Mouse (Mus musculus) activated CD4-positive, CD25-positive, alpha-beta regulatory T cell (primary cell): ENCODE measurements around the gene Dcaf4. TPM values are rescaled to one million over a fixed set of nuclear protein-coding genes. Genes with fewer than 3 reads are reported as not detected.

Experiments
- polyA plus RNA-seq, 2 experiments: library from polyadenylated mRNA; unstranded; fragments of 100-300 nt; shearing (Covaris generic); gene quantifications; one replicate each; pipeline ENCODE4 v1.2.1; 2017

The Dcaf4 gene
- polyA plus RNA-seq: 10 to 100 TPM; 19.0 to 19.9 TPM

DNA sequence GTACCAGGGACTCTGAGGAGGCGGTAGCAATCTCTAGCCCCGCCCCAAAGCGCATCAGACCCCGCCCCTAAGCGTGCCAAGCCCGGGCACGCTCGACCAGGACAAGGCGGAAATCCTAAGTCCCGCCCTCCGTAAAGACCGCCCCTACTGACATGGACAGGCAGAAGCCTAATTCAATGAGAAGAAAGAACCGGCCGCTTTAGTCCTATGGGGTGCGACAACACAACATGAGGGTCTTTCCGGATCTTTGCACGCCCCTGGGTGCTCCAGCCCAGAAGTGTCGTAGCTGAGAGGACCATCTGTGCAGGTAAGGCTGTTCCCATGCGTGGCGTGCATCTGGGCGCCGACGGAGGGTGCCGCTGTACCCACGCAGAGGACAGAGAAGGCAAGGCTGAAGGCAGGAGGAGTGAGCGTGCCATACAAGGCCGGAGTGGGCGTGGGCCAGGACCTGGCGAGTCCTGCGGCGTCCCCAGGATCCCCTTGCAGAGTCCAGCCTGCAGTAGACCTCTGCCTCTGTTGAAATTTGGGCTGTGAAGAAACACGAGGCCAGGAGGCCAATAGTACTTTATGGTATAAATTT is at the start of gene Dcaf4:
Gene Dcaf4 (plus strand): TSS at position 156 of the 580 bp plus-strand sequence.

DNA sequence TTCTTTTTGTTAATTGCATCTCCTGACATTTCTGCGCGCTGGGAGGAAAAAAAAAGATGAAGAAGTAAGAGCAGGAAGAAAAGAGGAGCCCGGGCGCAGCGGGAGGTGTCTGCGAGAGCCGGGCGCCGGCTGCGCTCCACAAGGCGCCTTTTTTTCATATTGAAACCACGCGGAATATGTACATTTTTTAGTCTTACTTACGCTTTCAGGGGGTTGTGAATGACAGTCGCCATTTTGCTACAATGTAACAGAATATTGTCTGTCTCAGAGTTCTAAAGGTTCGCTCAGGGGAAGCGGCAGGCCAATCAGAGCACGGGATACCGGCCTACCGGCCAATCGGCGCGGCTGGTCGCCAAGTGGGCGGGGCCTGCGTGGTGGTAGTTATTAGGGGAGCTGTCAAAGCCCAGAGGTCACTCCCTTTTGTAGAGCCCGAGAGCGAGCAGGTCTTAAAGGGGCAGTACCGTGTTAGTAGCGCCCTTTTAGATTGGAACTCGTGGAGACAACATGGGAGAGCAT is 32.7 kb upstream of the Dcaf4 start, which contains the start of gene Dpf3:
Gene Dpf3 (minus strand): TSS at position 241 of the 516 bp plus-strand sequence.

Other genes starting within 250 kb of the Dcaf4 start
- gene Dpf3, start 32.8 kb upstream of the Dcaf4 start, polyA plus RNA-seq: under 1 TPM; 0.29 to 0.31 TPM
- gene Zfyve1, start 76.8 kb downstream of the Dcaf4 start, polyA plus RNA-seq: 10 to 100 TPM in 1 of 2 experiments, 1 to 10 TPM in 1; 9.6 to 11.3 TPM
- gene Rbm25, start 110.8 kb downstream of the Dcaf4 start, polyA plus RNA-seq: 100 to 1,000 TPM; 301 to 390 TPM
- gene Psen1, start 167.7 kb downstream of the Dcaf4 start, polyA plus RNA-seq: 100 to 1,000 TPM in 1 of 2 experiments, 10 to 100 TPM in 1; 98.0 to 123 TPM
- under 1 TPM in 1 of 2 experiments, not detected in 1; 0.32 TPM for gene Papln, start 243.2 kb downstream of the Dcaf4 start, polyA plus RNA-seq